ENCODE assay signal across 18 mouse cellular contexts in the genomic region with DNA sequence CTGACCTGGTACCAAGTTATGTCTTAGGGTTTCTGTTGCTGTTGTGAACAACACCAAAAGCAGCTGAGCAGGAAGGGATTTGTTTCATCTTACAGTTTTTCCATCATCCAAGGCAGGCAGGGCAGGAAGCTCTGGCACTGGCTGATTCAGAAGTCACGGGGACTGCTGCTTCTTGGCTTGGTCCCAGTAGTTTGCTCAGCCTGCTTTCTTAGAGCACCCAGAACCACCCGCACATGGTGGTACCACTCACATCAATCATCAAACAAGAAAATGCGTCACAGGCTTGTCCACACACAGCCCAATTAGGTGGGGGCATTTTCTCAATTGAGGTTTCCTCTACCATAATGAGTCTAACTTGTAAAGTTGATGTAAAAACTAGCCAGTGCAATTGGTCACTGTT. TPM values are rescaled to one million over a fixed set of nuclear protein-coding genes. Genes with fewer than 3 reads are reported as not detected.
A peak's percentile ranks its signal among the peaks of the same experiment; 100 is the strongest.
DNase-seq lines count a peak whose midpoint lies in the region; TF ChIP-seq lines count a peak whose summit lies in the region.
"Had no signal": no experiment of that assay in that cellular context is flagged by ENCODE, and none has a peak within 500 bp of the region (broad histone marks: within the 10 kb centered on the region; RNA-seq: fewer than 3 reads in every experiment).

No protein-coding gene starts in this region.

- WGBS in lung, adult 2 months, result 31% methylated on average over 3 of the region's 3 CpGs

- no peaks in the 10 kb centered on the region for H3K27me3 ChIP-seq in ES-Bruce4 (ENCODE audit: control insufficient read depth, insufficient read depth, low read length, poor library complexity, severe bottlenecking)
- H3K27me3 ChIP-seq: limb, embryonic 13.5 days; liver, embryonic 15.5 days; neural tube, embryonic 15.5 days had no signal

- DNase-seq in frontal cortex, postnatal 36 days (ENCODE audit: low spot score in 2 of 2), result peak; percentile 57 to 67
- DNase-seq in frontal cortex, postnatal 25 days (ENCODE audit: low spot score in 2 of 2), result no peak
- DNase-seq in layer of hippocampus, adult 2 months (ENCODE audit: low spot score in 2 of 2), result peak in 1 of 2 experiments; percentile 75
- DNase-seq in layer of hippocampus, adult 9-10 months (ENCODE audit: low spot score), result no peak
- peak; percentile 31 for DNase-seq in 3T3-L1 (ENCODE audit: low read depth, low spot score)
- DNase-seq in thymus, postnatal 14 days, result no peak
- DNase-seq in lung, adult 2 months, result no peak
- DNase-seq: heart, postnatal 14 days; kidney, adult 9 months; lung, postnatal 36 days; spleen, adult 18-20 months; thymus, postnatal 4 days had no signal

- no peak for TF ChIP-seq EP300 in ES-Bruce4 (IDR thresholded peaks at IDR 0.05; ENCODE audit: insufficient read depth, low read depth, low read length)

- H3K9ac ChIP-seq in ES-Bruce4 (ENCODE audit: low read depth, poor library complexity, severe bottlenecking), result no peak overlapping the region
- H3K9ac ChIP-seq: limb, embryonic 13.5 days; liver, embryonic 15.5 days; neural tube, embryonic 15.5 days had no signal

- peaks cover 40% of the 10 kb centered on the region for H3K36me3 ChIP-seq in ES-Bruce4 (ENCODE audit: control insufficient read depth, insufficient read depth, low read length, poor library complexity, severe bottlenecking)

- H3K4me3 ChIP-seq in layer of hippocampus, adult 2 months, result no peak overlapping the region
- no peak overlapping the region for H3K4me3 ChIP-seq in ES-Bruce4 (ENCODE audit: low read depth, low read length)
- no peak overlapping the region for H3K4me3 ChIP-seq in lung, adult 2 months (replicated peaks; ENCODE audit: extremely low read depth, low read depth, low read length)
- H3K4me3 ChIP-seq: erythroblast, embryonic 14.5 days; limb, embryonic 13.5 days; liver, embryonic 15.5 days; midbrain, embryonic 10.5 days; neural tube, embryonic 15.5 days had no signal

- no peak for TF ChIP-seq CTCF in layer of hippocampus, adult 2 months (conservative IDR thresholded peaks at IDR 0.05)
- TF ChIP-seq CTCF in ES-Bruce4 (IDR thresholded peaks at IDR 0.05; ENCODE audit: low read depth, low read length), result no peak
- no peak for TF ChIP-seq CTCF in lung, adult 2 months (IDR thresholded peaks at IDR 0.05; ENCODE audit: insufficient read depth, low read length)

- H3K9me3 ChIP-seq in ES-Bruce4 (replicated peaks; ENCODE audit: control insufficient read depth, insufficient read depth, low read length, poor library complexity, severe bottlenecking), result no peaks in the 10 kb centered on the region
- H3K9me3 ChIP-seq: limb, embryonic 13.5 days; liver, embryonic 15.5 days; midbrain, embryonic 10.5 days; neural tube, embryonic 15.5 days had no signal

- TF ChIP-seq POLR2A in ES-Bruce4 (IDR thresholded peaks at IDR 0.05; ENCODE audit: insufficient read depth, low read length), result no peak
- TF ChIP-seq POLR2A in lung, adult 2 months (IDR thresholded peaks at IDR 0.05; ENCODE audit: borderline replicate concordance, extremely low read depth, low read depth, low read length), result no peak

- H3K4me1 ChIP-seq in ES-Bruce4 (ENCODE audit: control insufficient read depth, insufficient read depth, low read length), result peaks cover 1% of the 10 kb centered on the region
- peaks cover 8% of the 10 kb centered on the region for H3K4me1 ChIP-seq in lung, adult 2 months (ENCODE audit: control insufficient read depth, insufficient read depth, low read length)

- peak overlapping the region; percentile 54 for H3K27ac ChIP-seq in layer of hippocampus, adult 2 months
- H3K27ac ChIP-seq in ES-Bruce4 (ENCODE audit: insufficient read depth, low read length), result peak overlapping the region; percentile 60
- H3K27ac ChIP-seq: limb, embryonic 13.5 days; liver, embryonic 15.5 days; midbrain, embryonic 10.5 days; neural tube, embryonic 15.5 days had no signal

RNA-seq across cellular contexts. Expression of a gene that starts 13.3 kb away (rescaled TPM):
- 100 to 1,000 TPM; 130 to 140 TPM for total RNA-seq in layer of hippocampus, adult 2 months (2021)
- polyA plus RNA-seq in ES-Bruce4 (2011; ENCODE audit: insufficient read depth, insufficient read length, low read depth, missing spikeins), result 8.1 and 8.6 TPM in 2 replicates
- polyA plus RNA-seq in lung, adult 2 months (2012; rRNA removed), result 113 and 146 TPM in 2 replicates

Comparison
In these comparisons a context has a peak if more than half of its experiments do, and no peak if none do; other contexts are left out.
1. DNase-seq: peak in frontal cortex, postnatal 36 days (2 of 2) and 3T3-L1 (single experiment); none in frontal cortex, postnatal 25 days (0 of 2), layer of hippocampus, adult 9-10 months (single experiment), thymus, postnatal 14 days (single experiment) and lung, adult 2 months (single experiment).
2. RNA of a gene that starts 13.3 kb away (polyA plus RNA-seq): 113 to 146 TPM in lung, adult 2 months; 8.1 to 8.6 TPM in ES-Bruce4; every median in the first group is over 10 times any median in the second.